Mouse (Mus musculus) forebrain, embryonic 10.5 days (tissue): ENCODE results near the gene Cyp2b13. TPM values are rescaled to one million over a fixed set of nuclear protein-coding genes. Genes with fewer than 3 reads are reported as not detected.
"Not testable (repeated sequence)": the region's sequence is repeated elsewhere in the genome, so short reads cannot be mapped to it uniquely, and the experiment has no call there.

Experiments used
- DNase-seq: peaks from one replicate; pipeline ENCODE4 v3.0.0-alpha.2; 2017; ENCODE audit warnings: low spot score; ENCODE audit errors: extremely low spot score
- H3K27ac ChIP-seq: fragments of 300-500 bp; sonication (generic); 2 replicates; pipeline ENCODE4 v1.5.1; 2016; ENCODE audit warnings: mild to moderate bottlenecking
- H3K27me3 ChIP-seq: fragments of 300-500 bp; sonication (generic); 2 replicates; pipeline ENCODE4 v1.6.1; 2016; ENCODE audit warnings: mild to moderate bottlenecking; ENCODE audit not compliant: poor library complexity, severe bottlenecking
- H3K36me3 ChIP-seq: fragments of 300-500 bp; sonication (generic); replicated peaks from 2 replicates; pipeline ENCODE4 v1.6.1; 2016; ENCODE audit warnings: mild to moderate bottlenecking, moderate library complexity
- H3K4me1 ChIP-seq: fragments of 300-500 bp; sonication (generic); 2 replicates; pipeline ENCODE4 v1.6.1; 2016
- H3K4me3 ChIP-seq: fragments of 300-500 bp; sonication (generic); 2 replicates; pipeline ENCODE4 v1.5.1; 2016; ENCODE audit warnings: mild to moderate bottlenecking, moderate library complexity
- H3K9me3 ChIP-seq: fragments of 300-500 bp; sonication (generic); 2 replicates; pipeline ENCODE4 v1.6.1; 2016; ENCODE audit warnings: mild to moderate bottlenecking, moderate library complexity
- WGBS: fragments of 180-500 bp; shearing (Covaris S2); methylation state at CpG from one replicate; pipeline ENCODE4 v1.1.7; 2016; 5-methylcytosine and 5-hydroxymethylcytosine counted together
- polyA plus RNA-seq: library from polyadenylated mRNA; unstranded; fragments of >200 nt; fragmentation: Nextera tagmentation; extraction: Ambion mirVana; gene quantifications from 2 replicates; pipeline ENCODE4 v1.2.1, GENCODE M21; 2016

Gene Cyp2b13
- not detected in 2 replicates for polyA plus RNA-seq

DNA sequence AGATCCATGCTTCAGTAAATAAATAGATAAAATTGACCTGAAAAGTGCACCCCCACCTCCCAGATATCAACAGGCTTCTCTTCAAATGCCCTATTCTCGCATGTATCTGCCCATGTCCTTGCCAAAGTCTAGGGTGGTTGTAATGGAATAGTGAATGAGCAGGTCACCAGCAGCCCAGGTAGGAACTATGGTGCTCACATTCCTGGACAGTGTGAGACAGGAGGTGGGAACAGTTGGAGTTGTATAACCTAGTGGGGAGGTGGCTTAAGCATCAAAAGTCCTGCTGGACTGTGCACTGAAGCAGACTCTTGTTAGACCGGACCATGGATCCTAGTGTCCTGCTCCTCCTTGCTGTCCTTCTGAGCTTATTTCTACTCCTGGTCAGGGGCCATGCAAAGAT lies at the start of gene Cyp2b13:
Cyp2b13 (plus strand) TSS at position 301 of the 400 bp plus-strand sequence.
- H3K4me3 ChIP-seq, H3K9me3 ChIP-seq, H3K27me3 ChIP-seq, H3K4me1 ChIP-seq, DNase-seq, H3K27ac ChIP-seq, H3K36me3 ChIP-seq: not testable (repeated sequence)
- WGBS = 84% methylated on average over 1 of the region's 2 CpGs

GRCm38 (mm10) chr7:26019814-26020332 lies 41.4 kb upstream of the Cyp2b13 start:
- H3K27me3 ChIP-seq, H3K4me3 ChIP-seq, H3K4me1 ChIP-seq, H3K27ac ChIP-seq, DNase-seq, H3K9me3 ChIP-seq, H3K36me3 ChIP-seq: not testable (repeated sequence)
- WGBS = 90% methylated on average over 1 of the region's 3 CpGs

DNA sequence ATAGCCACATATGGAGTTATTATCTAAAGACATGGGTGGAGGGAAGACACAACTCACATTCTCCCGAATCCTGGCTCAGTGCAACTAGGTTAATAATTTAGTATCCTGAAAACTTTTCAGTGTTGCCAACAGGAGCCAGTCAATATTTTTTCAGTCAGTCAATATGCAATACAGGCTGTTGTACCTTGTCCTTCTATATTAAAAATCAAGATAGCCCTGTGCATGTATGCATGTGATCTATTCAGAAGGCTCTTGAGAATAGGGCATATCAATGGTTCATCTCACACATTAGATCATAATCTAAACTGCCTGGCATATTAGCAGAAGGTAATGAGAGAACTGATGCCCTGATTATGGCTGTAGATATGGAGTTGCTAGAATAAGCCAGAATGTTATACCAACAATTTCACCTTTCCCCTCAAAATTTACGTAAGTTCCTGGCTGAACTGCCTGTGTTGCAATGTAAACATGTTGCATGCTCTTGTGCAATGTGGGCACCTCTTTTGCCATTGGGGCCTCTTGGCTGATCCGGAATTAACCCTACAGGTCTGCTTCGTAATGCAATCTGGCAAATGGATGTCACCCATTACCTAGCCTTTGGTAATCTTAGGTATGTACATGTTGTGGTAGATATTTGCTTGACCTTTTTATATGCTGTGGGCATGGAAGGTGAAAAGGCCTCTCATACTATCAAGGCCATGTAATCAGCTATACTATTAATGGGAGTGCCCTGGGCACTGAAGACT lies 6.2 kb upstream of the Cyp2b13 start:
- WGBS = 85% methylated on average over 4 of the region's 4 CpGs
- not testable (repeated sequence) for DNase-seq, H3K27me3 ChIP-seq, H3K4me3 ChIP-seq, H3K4me1 ChIP-seq, H3K27ac ChIP-seq, H3K36me3 ChIP-seq
- peaks cover 13% of the 10 kb centered on the region; the same call in 1 of the 2 replicates for H3K9me3 ChIP-seq

- DNase-seq, H3K9me3 ChIP-seq, H3K4me1 ChIP-seq, H3K4me3 ChIP-seq, H3K27ac ChIP-seq, H3K36me3 ChIP-seq, H3K27me3 ChIP-seq: not testable (repeated sequence)
- 57% methylated on average over 29 of the region's 29 CpGs for WGBS
Measured at GRCm38 (mm10) chr7:26071677-26072076, 10.4 kb downstream of the Cyp2b13 start.

DNA sequence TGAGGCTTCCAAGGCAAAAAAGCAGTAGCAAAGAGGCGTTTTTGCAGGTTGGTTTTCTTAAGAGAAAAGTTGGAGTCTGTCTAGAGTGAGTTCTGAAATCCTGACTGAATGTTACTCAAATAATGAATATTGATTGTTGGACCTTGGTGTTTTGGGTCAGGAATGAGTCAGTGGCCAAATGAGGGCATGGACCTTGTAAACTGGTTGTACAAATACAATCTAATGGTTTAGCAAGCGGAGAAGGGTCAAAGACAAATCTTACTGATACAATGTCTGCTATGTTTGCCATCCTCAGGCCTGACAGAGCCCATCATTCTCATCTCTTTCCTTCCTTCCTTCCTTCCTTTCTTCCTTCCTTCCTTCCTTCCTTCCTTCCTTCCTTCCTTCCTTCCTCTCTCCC lies 21.3 kb downstream of the Cyp2b13 start:
- DNase-seq = no peak
- H3K27ac ChIP-seq = no peak overlapping the region
- H3K27me3 ChIP-seq = no peaks in the 10 kb centered on the region
- WGBS = 74% methylated on average over 2 of the region's 2 CpGs
- no peaks in the 10 kb centered on the region for H3K36me3 ChIP-seq
- H3K4me1 ChIP-seq = no peaks in the 10 kb centered on the region
- H3K9me3 ChIP-seq = peaks cover 63% of the 10 kb centered on the region
- no peak overlapping the region for H3K4me3 ChIP-seq

DNA sequence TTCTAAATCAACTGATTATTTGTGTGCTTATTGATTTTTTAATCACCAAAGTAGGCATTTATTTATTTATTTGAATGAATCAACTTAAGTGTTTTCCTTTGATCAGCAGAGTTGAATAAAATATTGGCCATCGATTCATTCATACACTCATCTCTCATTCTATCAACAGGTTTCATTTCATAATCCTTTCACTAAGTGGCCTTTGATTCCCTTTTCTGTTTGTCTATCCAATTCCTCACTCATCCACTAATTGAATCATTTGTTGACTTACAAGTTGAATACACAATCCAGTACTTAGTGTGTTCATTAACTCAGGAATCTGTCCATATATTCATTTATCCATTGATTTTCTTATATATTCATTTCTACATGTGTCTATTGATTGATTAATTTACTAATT lies 26.1 kb downstream of the Cyp2b13 start:
- WGBS = 93% methylated on average over 1 of the region's 1 CpGs
- DNase-seq = no peak
- H3K9me3 ChIP-seq = peaks cover 54% of the 10 kb centered on the region
- H3K4me1 ChIP-seq = no peaks in the 10 kb centered on the region
- no peaks in the 10 kb centered on the region for H3K36me3 ChIP-seq
- H3K27me3 ChIP-seq = no peaks in the 10 kb centered on the region
- H3K27ac ChIP-seq = no peak overlapping the region
- no peak overlapping the region for H3K4me3 ChIP-seq

DNA sequence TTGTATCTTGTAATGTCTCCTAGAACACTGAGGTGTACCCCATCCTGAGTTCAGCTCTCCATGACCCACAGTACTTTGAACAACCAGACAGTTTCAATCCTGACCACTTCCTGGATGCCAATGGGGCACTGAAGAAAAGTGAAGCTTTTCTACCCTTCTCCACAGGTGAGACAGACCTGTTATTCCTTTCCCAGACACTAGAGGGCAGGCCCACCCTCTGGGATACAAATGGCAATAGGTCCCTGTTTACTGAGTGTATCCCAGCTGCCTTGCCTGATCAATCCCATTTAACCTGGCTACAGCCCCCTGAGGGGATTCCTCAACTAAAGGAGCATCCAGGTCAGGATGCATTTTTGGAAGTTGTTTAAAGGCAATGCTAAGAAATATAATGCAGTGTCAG lies 27.3 kb downstream of the Cyp2b13 start:
- H3K4me1 ChIP-seq, H3K27me3 ChIP-seq, H3K36me3 ChIP-seq, H3K27ac ChIP-seq, DNase-seq, H3K4me3 ChIP-seq: not testable (repeated sequence)
- peaks cover 47% of the 10 kb centered on the region for H3K9me3 ChIP-seq

DNA sequence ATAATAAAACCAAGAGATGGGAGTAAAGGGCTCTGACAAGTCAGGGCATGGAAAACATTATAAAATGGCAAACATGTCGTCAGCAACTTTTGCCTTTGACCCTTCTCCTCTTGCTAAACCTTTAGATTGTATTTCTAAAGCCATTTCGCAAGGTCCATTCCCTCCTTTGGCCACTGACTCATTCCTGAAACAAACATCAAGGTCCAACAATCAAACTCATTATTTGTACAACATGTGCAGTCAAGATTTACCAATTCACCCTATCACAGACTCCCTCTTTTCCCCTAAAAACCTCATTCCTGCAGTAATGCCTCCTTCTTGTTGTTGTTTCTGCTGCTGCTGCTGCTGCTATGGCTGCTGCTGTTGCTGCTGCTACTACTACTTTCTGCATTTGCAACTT lies 78.3 kb downstream of the Cyp2b13 start:
- not testable (repeated sequence) for H3K4me1 ChIP-seq, H3K27me3 ChIP-seq

GRCm38 (mm10) chr7:26143657-26144056 lies 82.4 kb downstream of the Cyp2b13 start:
- DNase-seq, H3K27me3 ChIP-seq, H3K4me1 ChIP-seq, H3K27ac ChIP-seq, H3K9me3 ChIP-seq, H3K36me3 ChIP-seq, H3K4me3 ChIP-seq: not testable (repeated sequence)
- 75% methylated on average over 1 of the region's 3 CpGs for WGBS

More for the DNA sequence above, 78.3 kb downstream of the Cyp2b13 start:
- not testable (repeated sequence) for H3K36me3 ChIP-seq, H3K27ac ChIP-seq, H3K4me3 ChIP-seq, H3K9me3 ChIP-seq, DNase-seq
- WGBS = no CpG with 5 or more reads among the region's 2 CpGs

Other genes starting within 250 kb of the Cyp2b13 start
- 0.17 and 0.28 TPM in 2 replicates for gene Cyp2s1, start 244.6 kb upstream of the Cyp2b13 start, polyA plus RNA-seq
- not detected in 2 replicates for gene Cyp2b10, start 163.9 kb upstream of the Cyp2b13 start, polyA plus RNA-seq
- not detected in 2 replicates for gene Cyp2b9, start 111.9 kb downstream of the Cyp2b13 start, polyA plus RNA-seq
- gene Vmn1r184, start 198.8 kb downstream of the Cyp2b13 start, polyA plus RNA-seq = not detected in 2 replicates
- not detected in 2 replicates for gene Cyp2a4, start 245.7 kb downstream of the Cyp2b13 start, polyA plus RNA-seq